Mouse (Mus musculus) hindbrain, embryonic 10.5 days (tissue): Measurements from ENCODE around the gene Whamm. TPM values are rescaled to one million over a fixed set of nuclear protein-coding genes. Genes with fewer than 3 reads are reported as not detected.

Experiments
- DNase-seq: peaks from one replicate; pipeline ENCODE4 v3.0.0-alpha.2; 2017; ENCODE audit warnings: low spot score
- H3K27ac ChIP-seq: fragments of 300-500 bp; sonication (generic); 2 replicates; pipeline ENCODE4 v1.5.1; 2016; ENCODE audit warnings: mild to moderate bottlenecking, moderate library complexity
- H3K27me3 ChIP-seq: fragments of 300-500 bp; sonication (generic); 2 replicates; pipeline ENCODE4 v1.6.1; 2016; ENCODE audit warnings: mild to moderate bottlenecking; ENCODE audit not compliant: poor library complexity, insufficient read depth, severe bottlenecking
- H3K36me3 ChIP-seq: fragments of 300-500 bp; sonication (generic); 2 replicates; pipeline ENCODE4 v1.6.1; 2016; ENCODE audit warnings: mild to moderate bottlenecking, moderate library complexity
- H3K4me1 ChIP-seq: fragments of 300-500 bp; sonication (generic); replicated peaks from 2 replicates; pipeline ENCODE4 v1.6.1; 2016; ENCODE audit warnings: mild to moderate bottlenecking
- H3K4me3 ChIP-seq: fragments of 300-500 bp; sonication (generic); 2 replicates; pipeline ENCODE4 v1.5.1; 2016; ENCODE audit warnings: mild to moderate bottlenecking, moderate library complexity
- H3K9me3 ChIP-seq: fragments of 300-500 bp; sonication (generic); 2 replicates; pipeline ENCODE4 v1.6.1; 2016; ENCODE audit warnings: mild to moderate bottlenecking, moderate library complexity
- WGBS: fragments of 180-500 bp; shearing (Covaris S2); methylation state at CpG from one replicate; pipeline ENCODE4 v1.1.7; 2016; 5-methylcytosine and 5-hydroxymethylcytosine counted together
- microRNA counts: library from miRNA; unstranded; fragments of <30 nt; microRNA quantifications from one replicate; lab custom pipeline; 2017
- polyA plus RNA-seq: library from polyadenylated mRNA; unstranded; fragments of >200 nt; fragmentation: Nextera tagmentation; extraction: Ambion mirVana; gene quantifications from 2 replicates; pipeline ENCODE4 v1.2.1, GENCODE M21; 2016

Whamm gene
- polyA plus RNA-seq, 1 experiment from 2014 or later, result 4.2 TPM

GRCm38 (mm10) chr7:81612856-81613635, 42.0 kb downstream of the Whamm start:
- peak; percentile 12 for DNase-seq
- peaks cover 12% of the 10 kb centered on the region for H3K4me1 ChIP-seq
- H3K9me3 ChIP-seq, result no peaks in the 10 kb centered on the region
- no peak overlapping the region for H3K4me3 ChIP-seq
- H3K27me3 ChIP-seq, result no peaks in the 10 kb centered on the region
- peaks cover 4% of the 10 kb centered on the region; the same call in 1 of the 2 replicates for H3K36me3 ChIP-seq
- H3K27ac ChIP-seq, result no peak overlapping the region
- WGBS, result 84% methylated on average over 13 of the region's 13 CpGs

- Histone ChIP-seq H3K4me1 (peaks cover 12% of the 10 kb centered on the region), H3K36me3 (peaks cover 4% of the 10 kb centered on the region; the same call in 1 of the 2 replicates), H3K9me3 (no peaks in the 10 kb centered on the region), H3K27ac (no peak overlapping the region), H3K4me3 (no peak overlapping the region), H3K27me3 (no peaks in the 10 kb centered on the region)
- WGBS, result 58% methylated on average over 9 of the region's 9 CpGs
- DNase-seq, result peak; percentile 8
Measured at GRCm38 (mm10) chr7:81615031-81615430, 44.0 kb downstream of the Whamm start.

DNA sequence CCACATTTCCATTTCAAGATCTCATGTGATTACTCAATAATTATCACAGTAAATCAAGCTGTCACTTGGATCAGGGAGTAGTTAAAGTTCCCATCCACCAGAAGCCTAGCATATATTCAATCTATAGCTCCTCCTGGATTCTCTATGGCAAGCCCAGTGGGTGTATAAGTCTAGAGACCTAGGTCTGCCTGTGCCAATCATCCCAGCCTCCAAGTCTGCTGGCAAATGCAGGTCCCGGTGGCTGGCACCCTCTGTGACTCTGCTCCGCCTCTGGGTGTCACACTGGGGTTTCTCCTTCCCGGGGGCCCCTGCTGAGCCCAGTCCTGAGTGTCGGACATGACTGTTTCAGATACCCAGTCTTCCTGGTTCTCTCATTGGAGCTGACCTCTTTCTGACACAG, 51.7 kb downstream of the Whamm start:
- Histone ChIP-seq H3K4me3 (no peak overlapping the region), H3K27me3 (no peaks in the 10 kb centered on the region), H3K27ac (no peak overlapping the region), H3K4me1 (no peaks in the 10 kb centered on the region), H3K9me3 (peaks cover 7% of the 10 kb centered on the region), H3K36me3 (no peaks in the 10 kb centered on the region)
- WGBS, result 70% methylated on average over 4 of the region's 4 CpGs
- DNase-seq, result no peak

DNA sequence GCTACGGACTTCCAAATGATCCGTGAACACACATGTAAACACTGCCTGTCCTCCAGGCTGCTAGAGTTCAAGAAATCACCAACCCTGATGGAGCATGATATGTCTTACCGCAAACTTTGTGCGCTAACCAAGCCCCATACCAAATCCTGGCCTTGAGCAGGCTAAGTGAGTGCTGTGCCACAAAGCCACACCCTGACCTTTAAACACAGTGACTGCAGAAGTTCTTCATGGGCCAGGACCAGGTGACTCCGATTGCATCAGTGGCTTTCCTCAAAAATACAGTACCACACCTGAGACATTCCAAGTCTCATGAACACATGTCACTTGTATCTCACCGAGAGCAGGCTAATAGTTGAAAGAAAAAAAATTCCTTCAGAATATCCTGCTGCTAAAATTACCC, 52.7 kb downstream of the Whamm start:
- 92% methylated on average over 6 of the region's 6 CpGs for WGBS
- H3K4me1 ChIP-seq, result no peaks in the 10 kb centered on the region
- DNase-seq, result no peak
- H3K36me3 ChIP-seq, result no peaks in the 10 kb centered on the region
- peaks cover 7% of the 10 kb centered on the region for H3K9me3 ChIP-seq
- no peak overlapping the region for H3K27ac ChIP-seq
- no peak overlapping the region for H3K4me3 ChIP-seq
- H3K27me3 ChIP-seq, result no peaks in the 10 kb centered on the region

GRCm38 (mm10) chr7:81626460-81626859, 55.4 kb downstream of the Whamm start:
- H3K4me3 ChIP-seq, result no peak overlapping the region
- H3K27me3 ChIP-seq, result no peaks in the 10 kb centered on the region
- DNase-seq, result no peak
- WGBS, result 81% methylated on average over 2 of the region's 2 CpGs
- no peak overlapping the region for H3K27ac ChIP-seq
- no peaks in the 10 kb centered on the region for H3K4me1 ChIP-seq
- peaks cover 7% of the 10 kb centered on the region for H3K9me3 ChIP-seq
- H3K36me3 ChIP-seq, result no peaks in the 10 kb centered on the region

DNA sequence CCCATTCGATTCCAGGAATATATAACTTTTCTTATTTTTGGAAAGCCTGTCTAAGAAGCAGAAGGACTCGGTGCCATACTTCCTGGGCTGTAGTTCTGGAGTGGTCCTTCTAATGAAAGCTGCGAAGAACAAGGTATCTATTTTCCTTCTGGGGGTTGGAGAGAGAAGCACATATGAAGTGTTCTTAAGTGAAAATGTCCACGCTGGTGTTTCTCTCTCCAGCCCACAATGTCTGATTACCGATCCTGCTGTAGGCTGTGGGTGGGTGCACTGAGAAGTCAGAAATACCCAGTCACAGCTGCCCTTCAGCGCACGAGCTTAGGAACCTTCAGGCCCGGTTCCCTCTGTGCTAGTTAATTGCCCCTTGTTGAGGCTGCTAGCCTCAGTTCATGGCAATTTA, 60.2 kb downstream of the Whamm start:
- Histone ChIP-seq H3K36me3 (peaks cover 10% of the 10 kb centered on the region; the same call in 1 of the 2 replicates), H3K27ac (no peak overlapping the region), H3K27me3 (no peaks in the 10 kb centered on the region), H3K4me3 (no peak overlapping the region), H3K9me3 (peaks cover 3% of the 10 kb centered on the region), H3K4me1 (no peaks in the 10 kb centered on the region)
- 94% methylated on average over 8 of the region's 8 CpGs for WGBS
- no peak for DNase-seq

GRCm38 (mm10) chr7:81632586-81632985, 61.5 kb downstream of the Whamm start:
- Histone ChIP-seq H3K4me3 (no peak overlapping the region), H3K27me3 (no peaks in the 10 kb centered on the region), H3K4me1 (no peaks in the 10 kb centered on the region), H3K36me3 (peaks cover 10% of the 10 kb centered on the region; the same call in 1 of the 2 replicates), H3K9me3 (no peaks in the 10 kb centered on the region), H3K27ac (no peak overlapping the region)
- DNase-seq, result no peak
- 74% methylated on average over 6 of the region's 6 CpGs for WGBS

- Histone ChIP-seq H3K27ac (no peak overlapping the region), H3K4me3 (no peak overlapping the region), H3K36me3 (no peaks in the 10 kb centered on the region), H3K9me3 (no peaks in the 10 kb centered on the region), H3K4me1 (no peaks in the 10 kb centered on the region; the same call in 1 of the 2 replicates), H3K27me3 (no peaks in the 10 kb centered on the region)
- DNase-seq, result no peak
- 85% methylated on average over 6 of the region's 6 CpGs for WGBS
Measured at GRCm38 (mm10) chr7:81641101-81641500, 70.0 kb downstream of the Whamm start.

- 78% methylated on average over 7 of the region's 7 CpGs for WGBS
- H3K4me1 ChIP-seq, result peaks cover 5% of the 10 kb centered on the region; the same call in 1 of the 2 replicates
- no peaks in the 10 kb centered on the region for H3K36me3 ChIP-seq
- no peaks in the 10 kb centered on the region for H3K9me3 ChIP-seq
- no peaks in the 10 kb centered on the region for H3K27me3 ChIP-seq
- H3K27ac ChIP-seq, result no peak overlapping the region
- no peak for DNase-seq
- H3K4me3 ChIP-seq, result no peak overlapping the region
Measured at GRCm38 (mm10) chr7:81644551-81645235, 73.6 kb downstream of the Whamm start.

MicroRNA genes within 50 kb of the gene (microRNA counts, 519-probe panel; counts per million panel counts)
- 1,255 counts per million, percentile 77 among the panel's probes with 10 or more counts for microRNA mmu-miR-1839-3p (lab: Ali Mortazavi, UCI)
- 2,082 counts per million, percentile 78 among the panel's probes with 10 or more counts for microRNA mmu-miR-1839-5p (lab: Ali Mortazavi, UCI)

Other genes starting within 250 kb of the Whamm start
- gene Rps17, start 226.0 kb upstream of the Whamm start, polyA plus RNA-seq, result 1,093 and 1,176 TPM in 2 replicates
- 1.3 and 1.9 TPM in 2 replicates for gene Cpeb1, start 115.8 kb upstream of the Whamm start, polyA plus RNA-seq
- 20.6 and 44.7 TPM in 2 replicates for gene Ap3b2, start 77.3 kb upstream of the Whamm start, polyA plus RNA-seq
- gene BC048679, start 73.0 kb upstream of the Whamm start, polyA plus RNA-seq, result 0.39 and 0.73 TPM in 2 replicates
- 0.07 and 0.54 TPM in 2 replicates for gene Fsd2, start 4.3 kb upstream of the Whamm start, polyA plus RNA-seq
- gene Homer2, start 136.3 kb downstream of the Whamm start, polyA plus RNA-seq, result 14.7 and 18.5 TPM in 2 replicates
- gene Ramac, start 191.7 kb downstream of the Whamm start, polyA plus RNA-seq, result 113 and 119 TPM in 2 replicates
- 50.1 and 50.8 TPM in 2 replicates for gene 3110040N11Rik, start 218.2 kb downstream of the Whamm start, polyA plus RNA-seq